Mouse (Mus musculus) cortical plate, adult 2 months (tissue): ENCODE measurements at regions not wholly inside any gene's neighbourhood (a gene's known extent, or its start where the extent isn't known, plus 50 kb on each side); places are given as distances from the start of the nearest gene placed in this dataset.

ENCODE experiments used
- CTCF ChIP-seq: fragments of 200-500 bp; IDR thresholded peaks from 2 replicates; pipeline ENCODE4 v1.5.1; 2011; ENCODE audit warnings: mild to moderate bottlenecking, control low read depth, low read length; ENCODE audit not compliant: insufficient read depth; ENCODE audit errors: extremely low read depth
- POLR2A ChIP-seq: fragments of 200-500 bp; IDR thresholded peaks from 2 replicates; pipeline ENCODE4 v1.6.1; 2011; ENCODE audit warnings: mild to moderate bottlenecking, low read length, control low read depth; ENCODE audit not compliant: insufficient read depth; ENCODE audit errors: extremely low read depth

DNA sequence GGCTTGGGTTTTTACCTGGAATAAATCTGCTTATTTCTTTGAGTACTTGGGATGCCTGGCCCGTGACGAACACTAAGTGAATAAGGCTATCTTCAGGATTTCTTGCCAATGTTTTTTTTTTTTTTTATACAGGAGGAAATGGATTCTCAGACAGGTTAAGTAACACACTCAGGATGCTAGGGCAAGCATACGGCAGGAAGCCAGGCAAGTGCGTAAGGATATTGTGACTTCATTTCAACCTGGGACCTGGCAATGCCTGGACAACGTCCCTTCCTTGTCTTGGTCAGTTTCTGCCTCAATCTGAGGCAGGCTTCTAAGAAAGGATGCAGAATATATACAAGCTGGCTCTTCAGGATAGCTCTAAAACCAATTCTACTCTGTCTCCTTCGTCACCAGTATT is 246.5 kb downstream of the Plpp3 start:
- TF ChIP-seq POLR2A (no peak), CTCF (no peak)
